Mouse (Mus musculus) limb, embryonic 14.5 days (tissue): ENCODE results near the gene Dgkh. TPM values are rescaled to one million over a fixed set of nuclear protein-coding genes. Genes with fewer than 3 reads are reported as not detected.
A peak's percentile ranks its signal among the peaks of the same experiment; 100 is the strongest.
"Not testable (repeated sequence)": the region's sequence is repeated elsewhere in the genome, so short reads cannot be mapped to it uniquely, and the experiment has no call there.

Source experiments
- ATAC-seq: fragments of 200-750 bp; cut with Nextera tagmentation; 2 replicates; pipeline ENCODE4 v1.8.0; 2017; ENCODE audit warnings: low read depth, moderate number of reproducible peaks, moderate TSS enrichment; ENCODE audit not compliant: low FRiP score
- DNase-seq: peaks from one replicate; pipeline ENCODE4 v3.0.0-alpha.2; 2015; ENCODE audit warnings: low spot score
- H3K27ac ChIP-seq: fragments of 300-500 bp; sonication (generic); replicated peaks from 2 replicates; pipeline ENCODE4 v1.5.1; 2014; ENCODE audit warnings: low read depth, mild to moderate bottlenecking, low read length, moderate library complexity, mixed read lengths
- H3K27me3 ChIP-seq: fragments of 300-500 bp; sonication (generic); 2 replicates; pipeline ENCODE4 v1.6.1; 2014; ENCODE audit warnings: low read length, mixed read lengths; ENCODE audit not compliant: control insufficient read depth, insufficient read depth
- H3K36me3 ChIP-seq: fragments of 300-500 bp; sonication (generic); 2 replicates; pipeline ENCODE4 v1.6.1; 2014; ENCODE audit warnings: mild to moderate bottlenecking, low read length, moderate library complexity, mixed read lengths; ENCODE audit not compliant: control insufficient read depth, insufficient read depth
- H3K4me1 ChIP-seq: fragments of 300-500 bp; sonication (generic); 2 replicates; pipeline ENCODE4 v1.6.1; 2014; ENCODE audit warnings: antibody characterized with exemption, low read length, mixed read lengths; ENCODE audit not compliant: control insufficient read depth, insufficient read depth
- H3K4me2 ChIP-seq: fragments of 300-500 bp; sonication (generic); replicated peaks from 2 replicates; pipeline ENCODE4 v1.6.1; 2014; ENCODE audit warnings: low read depth, mild to moderate bottlenecking, low read length, moderate library complexity; ENCODE audit not compliant: severe bottlenecking
- H3K4me3 ChIP-seq: fragments of 300-500 bp; sonication (generic); replicated peaks from 2 replicates; pipeline ENCODE4 v1.5.1; 2014; ENCODE audit warnings: low read length
- H3K9ac ChIP-seq: fragments of 300-500 bp; sonication (generic); 2 replicates; pipeline ENCODE4 v1.6.1; 2014; ENCODE audit warnings: mild to moderate bottlenecking, low read depth, low read length, moderate library complexity; ENCODE audit not compliant: severe bottlenecking
- H3K9me3 ChIP-seq: fragments of 300-500 bp; sonication (generic); 2 replicates; pipeline ENCODE4 v1.6.1; 2016; ENCODE audit warnings: low read length; ENCODE audit not compliant: control insufficient read depth
- POLR2A ChIP-seq: fragments of 200-500 bp; IDR thresholded peaks from 2 replicates; pipeline ENCODE4 v1.8.0; 2012; ENCODE audit warnings: inconsistent platforms, mild to moderate bottlenecking, moderate library complexity, borderline replicate concordance; ENCODE audit not compliant: insufficient read depth, insufficient read length; ENCODE audit errors: extremely low read depth
- whole genome bisulfite sequencing: fragments of 180-500 bp; shearing (Covaris S2); extraction: QIAGEN DNeasy Blood & Tissue Kit; methylation state at CpG from one replicate; pipeline ENCODE4 v1.1.7; 2014; 5-methylcytosine and 5-hydroxymethylcytosine counted together
- polyA plus RNA-seq, 2 experiments: library from polyadenylated mRNA; depleted of rRNA in 1 of 2; stranded (reverse) in 1 of 2; unstranded in 1 of 2; fragments of >200 nt; fragmentation: Nextera tagmentation in 1 of 2; extraction: Ambion mirVana in 1 of 2; gene quantifications; 2 replicates each; pipeline versions ENCODE4 v1.2.1 to v1.2.3; 2012 to 2014

The Dgkh gene
- polyA plus RNA-seq, 2 experiments: 2.1 to 2.2 TPM

DNA sequence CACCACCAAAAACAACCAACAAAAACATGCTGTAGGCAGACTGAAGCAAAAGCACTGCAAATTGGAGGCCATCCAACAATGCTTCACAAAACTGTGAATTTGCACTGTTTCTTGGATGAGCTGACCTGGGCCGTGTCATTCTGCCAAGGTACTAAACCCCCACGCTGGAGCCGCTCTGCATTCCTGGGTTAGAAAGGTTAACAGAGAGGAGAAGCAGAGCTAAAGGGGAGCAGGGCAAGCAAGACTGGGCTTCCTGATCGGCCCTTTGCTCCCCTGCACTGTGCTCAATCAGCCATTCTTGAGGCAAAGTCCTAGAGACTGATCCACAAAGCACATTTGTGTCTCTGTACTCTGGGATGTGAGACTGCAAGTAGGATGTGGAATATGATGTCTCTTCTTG is 170.5 kb downstream of the Dgkh start:
- Histone ChIP-seq H3K27ac (no peak overlapping the region), H3K36me3 (no peaks in the 10 kb centered on the region), H3K4me2 (no peak overlapping the region), H3K9ac (no peak overlapping the region), H3K4me1 (peaks cover 13% of the 10 kb centered on the region), H3K27me3 (no peaks in the 10 kb centered on the region), H3K4me3 (no peak overlapping the region), H3K9me3 (no peaks in the 10 kb centered on the region)
- no peak for DNase-seq
- no peak for ATAC-seq
- 64% methylated on average over 4 of the region's 4 CpGs for WGBS
- TF ChIP-seq POLR2A: no peak

DNA sequence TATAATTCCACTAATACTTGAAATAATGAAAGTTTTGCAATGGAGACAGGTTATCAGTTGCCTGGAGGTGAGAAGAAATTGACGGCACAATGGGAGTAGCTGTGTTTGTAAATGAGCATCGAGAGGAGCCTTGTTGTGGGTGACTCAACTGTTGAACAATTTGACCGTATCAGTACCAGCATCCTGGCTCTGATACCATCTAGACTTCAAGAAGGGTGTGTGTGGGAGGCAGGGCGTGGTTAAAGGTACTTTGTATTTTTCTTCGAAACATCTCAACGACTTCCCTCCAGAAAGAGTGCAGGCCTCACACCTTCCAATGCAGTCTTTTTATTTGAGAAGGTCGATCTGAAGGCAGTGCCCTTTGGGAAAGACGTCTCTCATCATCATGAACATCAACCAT is 173.5 kb downstream of the Dgkh start:
- no peak for TF ChIP-seq POLR2A
- H3K4me3 ChIP-seq: no peak overlapping the region
- no peak overlapping the region for H3K9ac ChIP-seq
- DNase-seq (no peak), ATAC-seq (no peak)
- no peaks in the 10 kb centered on the region for H3K27me3 ChIP-seq
- WGBS: 90% methylated on average over 8 of the region's 8 CpGs
- no peaks in the 10 kb centered on the region for H3K36me3 ChIP-seq
- no peak overlapping the region for H3K4me2 ChIP-seq
- no peak overlapping the region for H3K27ac ChIP-seq
- peaks cover 7% of the 10 kb centered on the region for H3K4me1 ChIP-seq
- H3K9me3 ChIP-seq: no peaks in the 10 kb centered on the region

GRCm38 (mm10) chr14:78554830-78555229 is 177.7 kb downstream of the Dgkh start:
- not testable (repeated sequence) for H3K9me3 ChIP-seq, H3K9ac ChIP-seq, H3K4me2 ChIP-seq, H3K27me3 ChIP-seq, DNase-seq, H3K27ac ChIP-seq, H3K4me3 ChIP-seq, ATAC-seq, H3K4me1 ChIP-seq, H3K36me3 ChIP-seq
- 77% methylated on average over 3 of the region's 3 CpGs for WGBS

GRCm38 (mm10) chr14:78553661-78554060 is 178.9 kb downstream of the Dgkh start:
- 95% methylated on average over 6 of the region's 6 CpGs for WGBS
- H3K27ac ChIP-seq: no peak overlapping the region
- ATAC-seq: no peak

DNA sequence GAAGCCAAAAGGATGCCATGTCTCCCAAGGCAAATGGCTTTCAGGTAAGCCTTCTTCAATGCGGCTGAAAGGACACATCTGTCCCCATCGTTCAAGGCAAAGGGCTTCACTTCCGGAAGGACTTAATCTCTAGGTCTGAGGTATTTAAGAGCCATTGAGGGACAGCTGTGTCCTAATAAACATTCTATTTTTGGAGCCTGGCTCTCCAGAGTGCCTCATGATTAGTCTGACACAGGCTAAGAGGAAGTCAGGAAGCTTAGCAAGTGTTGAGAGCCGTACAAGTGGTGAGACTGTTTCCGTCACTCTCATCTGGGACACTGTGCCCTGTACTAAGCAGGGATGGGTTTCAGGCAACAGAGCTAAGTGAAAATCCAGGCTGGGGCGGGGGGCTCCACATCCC is 183.8 kb downstream of the Dgkh start:
- Histone ChIP-seq H3K4me2 (no peak overlapping the region), H3K4me1 (0 out of 2 replicates have a peak, but pooled peaks cover 3% of the 10 kb centered on the region), H3K27ac (no peak overlapping the region), H3K4me3 (no peak overlapping the region), H3K9me3 (no peaks in the 10 kb centered on the region), H3K27me3 (no peaks in the 10 kb centered on the region), H3K36me3 (no peaks in the 10 kb centered on the region), H3K9ac (no peak overlapping the region)
- peak; percentile 44 for DNase-seq
- peak; percentile 79 for ATAC-seq
- 49% methylated on average over 6 of the region's 6 CpGs for WGBS
- TF ChIP-seq POLR2A: no peak

More at GRCm38 (mm10) chr14:78553661-78554060, 178.9 kb downstream of the Dgkh start:
- no peak for TF ChIP-seq POLR2A
- no peaks in the 10 kb centered on the region for H3K9me3 ChIP-seq
- DNase-seq: no peak
- H3K27me3 ChIP-seq: no peaks in the 10 kb centered on the region
- H3K4me1 ChIP-seq: 0 out of 2 replicates have a peak, but pooled peaks cover 2% of the 10 kb centered on the region
- H3K4me2 ChIP-seq: no peak overlapping the region
- H3K9ac ChIP-seq: no peak overlapping the region
- H3K4me3 ChIP-seq: no peak overlapping the region
- no peaks in the 10 kb centered on the region for H3K36me3 ChIP-seq

- Histone ChIP-seq H3K27ac (no peak overlapping the region), H3K9ac (no peak overlapping the region), H3K4me1 (peaks cover 19% of the 10 kb centered on the region), H3K4me2 (no peak overlapping the region), H3K36me3 (no peaks in the 10 kb centered on the region), H3K9me3 (no peaks in the 10 kb centered on the region), H3K4me3 (no peak overlapping the region), H3K27me3 (no peaks in the 10 kb centered on the region)
- 73% methylated on average over 3 of the region's 3 CpGs for WGBS
- TF ChIP-seq POLR2A: no peak
- DNase-seq: peak; percentile 40
- ATAC-seq: no peak
Observed at GRCm38 (mm10) chr14:78541319-78541718, 191.3 kb downstream of the Dgkh start.
